Mouse (Mus musculus) cerebellum, adult 2 months (tissue): ENCODE measurements around the gene Vac14.

Source experiments
- CTCF ChIP-seq: fragments of 200-500 bp; IDR thresholded peaks from 2 replicates; pipeline ENCODE4 v1.5.1; 2011; ENCODE audit warnings: low read depth, mild to moderate bottlenecking, control low read depth, low read length, moderate library complexity, borderline replicate concordance; ENCODE audit not compliant: insufficient read depth
- POLR2A ChIP-seq: fragments of 200-500 bp; IDR thresholded peaks from 2 replicates; pipeline ENCODE4 v1.6.1; 2011; ENCODE audit warnings: low read length, control low read depth, borderline replicate concordance; ENCODE audit not compliant: insufficient read depth

DNA sequence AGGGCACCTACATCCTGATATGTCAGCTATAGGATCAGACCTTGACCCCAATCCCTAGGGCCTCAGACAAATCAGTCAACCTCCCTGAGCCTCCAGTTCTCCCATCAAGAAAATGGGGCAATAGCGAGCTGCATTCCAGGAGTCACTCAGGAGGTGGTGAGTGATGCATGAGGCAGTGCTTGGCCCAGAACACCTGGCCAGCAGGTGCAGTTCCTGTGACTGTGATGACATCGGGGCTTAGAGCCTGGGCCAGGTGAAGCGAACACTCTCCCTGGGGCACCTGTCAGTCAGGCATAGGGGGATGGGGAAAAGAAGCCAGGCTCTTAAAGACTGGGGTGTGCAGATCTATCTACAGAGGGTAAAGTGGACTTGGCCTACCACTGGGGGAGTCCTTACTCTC is 106.1 kb downstream of the Vac14 start:
- TF ChIP-seq CTCF (no peak), POLR2A (no peak)
